Mouse (Mus musculus) limb, embryonic 11.5 days (tissue): ENCODE data around the gene Hnrnpd. TPM values are rescaled to one million over a fixed set of nuclear protein-coding genes. Genes with fewer than 3 reads are reported as not detected.

Experiments
- ATAC-seq: fragments of 200-750 bp; cut with Nextera tagmentation; 2 replicates; pipeline ENCODE4 v1.8.0; 2017; ENCODE audit warnings: low read depth; ENCODE audit not compliant: insufficient number of reproducible peaks, low FRiP score, low TSS enrichment
- DNase-seq: peaks from one replicate; pipeline ENCODE4 v3.0.0-alpha.2; 2015; ENCODE audit warnings: low spot score
- H3K27ac ChIP-seq: fragments of 300-500 bp; sonication (generic); replicated peaks from 2 replicates; pipeline ENCODE4 v1.5.1; 2014; ENCODE audit warnings: low read depth, mild to moderate bottlenecking, low read length
- H3K27me3 ChIP-seq: fragments of 300-500 bp; sonication (generic); 2 replicates; pipeline ENCODE4 v1.6.1; 2014; ENCODE audit warnings: mild to moderate bottlenecking, low read length, mixed read lengths; ENCODE audit not compliant: control insufficient read depth, insufficient read depth
- H3K36me3 ChIP-seq: fragments of 300-500 bp; sonication (generic); 2 replicates; pipeline ENCODE4 v1.6.1; 2014; ENCODE audit warnings: mild to moderate bottlenecking, low read length, moderate library complexity, mixed read lengths; ENCODE audit not compliant: control insufficient read depth, insufficient read depth
- H3K4me1 ChIP-seq: fragments of 300-500 bp; sonication (generic); 2 replicates; pipeline ENCODE4 v1.6.1; 2014; ENCODE audit warnings: low read length, mixed read lengths; ENCODE audit not compliant: control insufficient read depth, insufficient read depth
- H3K4me2 ChIP-seq: fragments of 300-500 bp; sonication (generic); 2 replicates; pipeline ENCODE4 v1.6.1; 2014; ENCODE audit warnings: low read depth, mild to moderate bottlenecking, moderate library complexity; ENCODE audit not compliant: severe bottlenecking
- H3K4me3 ChIP-seq: fragments of 300-500 bp; sonication (generic); 2 replicates; pipeline ENCODE4 v1.5.1; 2014; ENCODE audit warnings: low read depth, low read length
- H3K9ac ChIP-seq: fragments of 300-500 bp; sonication (generic); 2 replicates; pipeline ENCODE4 v1.6.1; 2014; ENCODE audit warnings: mild to moderate bottlenecking, low read length
- H3K9me3 ChIP-seq: fragments of 300-500 bp; sonication (generic); 2 replicates; pipeline ENCODE4 v1.6.1; 2016; ENCODE audit warnings: low read length; ENCODE audit not compliant: control insufficient read depth
- WGBS: fragments of 180-500 bp; shearing (Covaris S2); extraction: QIAGEN DNeasy Blood & Tissue Kit; methylation state at CpG from one replicate; pipeline ENCODE4 v1.1.7; 2014; 5-methylcytosine and 5-hydroxymethylcytosine counted together
- polyA plus RNA-seq: library from polyadenylated mRNA; unstranded; fragments of >200 nt; fragmentation: Nextera tagmentation; extraction: Ambion mirVana; gene quantifications from 2 replicates; pipeline ENCODE4 v1.2.1, GENCODE M21; 2014

The Hnrnpd gene
- polyA plus RNA-seq, 1 experiment from 2014 or later = 294 TPM

DNA sequence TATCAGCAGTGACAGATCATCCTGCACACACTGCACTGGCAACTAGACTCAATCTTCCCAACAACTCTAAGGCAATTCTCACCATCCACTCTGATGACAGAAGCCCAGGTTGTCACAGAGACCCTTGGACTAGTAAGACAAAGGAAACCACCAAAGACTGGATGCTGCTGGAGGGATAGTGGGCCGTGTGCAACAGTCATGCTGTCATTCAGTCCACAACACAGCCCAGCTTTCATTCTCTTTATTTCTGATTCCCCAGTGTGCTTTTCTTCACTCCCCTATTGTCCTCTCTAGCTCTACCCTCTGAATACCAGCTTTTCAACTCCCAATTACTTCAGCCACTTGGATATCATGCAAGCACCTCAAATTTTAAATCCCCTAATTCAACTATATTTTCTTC is 24.9 kb downstream of the Hnrnpd start:
- Histone ChIP-seq H3K4me2 (no peak overlapping the region), H3K27ac (no peak overlapping the region)

DNA sequence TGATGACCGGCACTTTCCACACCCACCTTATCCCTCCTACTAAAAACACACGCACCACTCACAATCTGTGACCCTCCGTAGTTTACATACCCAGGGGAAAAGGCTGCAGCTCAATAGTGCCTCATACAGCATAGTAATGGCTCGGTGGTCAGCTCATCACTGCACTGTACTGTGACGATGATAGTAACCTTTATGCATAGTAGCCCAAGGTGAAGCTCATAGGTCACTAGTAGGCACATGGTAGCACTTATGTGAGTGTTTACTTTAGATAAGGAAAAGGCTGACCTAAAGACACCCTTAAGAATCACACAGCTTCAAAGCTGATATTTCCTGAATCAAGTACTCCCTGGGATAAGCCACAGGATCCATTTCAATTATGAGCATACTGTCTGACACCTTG is 26.2 kb downstream of the Hnrnpd start:
- no peak overlapping the region for H3K27ac ChIP-seq
- H3K4me3 ChIP-seq = no peak overlapping the region
- WGBS = 91% methylated on average over 5 of the region's 5 CpGs
- H3K36me3 ChIP-seq = peaks cover 2% of the 10 kb centered on the region; the same call in 1 of the 2 replicates
- no peak for ATAC-seq
- no peaks in the 10 kb centered on the region for H3K4me1 ChIP-seq
- no peaks in the 10 kb centered on the region for H3K27me3 ChIP-seq
- no peak for DNase-seq
- H3K9me3 ChIP-seq = no peaks in the 10 kb centered on the region
- no peak overlapping the region for H3K9ac ChIP-seq
- H3K4me2 ChIP-seq = no peak overlapping the region

More for the DNA sequence above, 24.9 kb downstream of the Hnrnpd start:
- Histone ChIP-seq H3K9ac (no peak overlapping the region), H3K4me3 (no peak overlapping the region), H3K9me3 (no peaks in the 10 kb centered on the region), H3K4me1 (no peaks in the 10 kb centered on the region), H3K27me3 (no peaks in the 10 kb centered on the region), H3K36me3 (peaks cover 6% of the 10 kb centered on the region; the same call in 1 of the 2 replicates)
- 68% methylated on average over 1 of the region's 1 CpGs for WGBS
- ATAC-seq = no peak
- no peak for DNase-seq

DNA sequence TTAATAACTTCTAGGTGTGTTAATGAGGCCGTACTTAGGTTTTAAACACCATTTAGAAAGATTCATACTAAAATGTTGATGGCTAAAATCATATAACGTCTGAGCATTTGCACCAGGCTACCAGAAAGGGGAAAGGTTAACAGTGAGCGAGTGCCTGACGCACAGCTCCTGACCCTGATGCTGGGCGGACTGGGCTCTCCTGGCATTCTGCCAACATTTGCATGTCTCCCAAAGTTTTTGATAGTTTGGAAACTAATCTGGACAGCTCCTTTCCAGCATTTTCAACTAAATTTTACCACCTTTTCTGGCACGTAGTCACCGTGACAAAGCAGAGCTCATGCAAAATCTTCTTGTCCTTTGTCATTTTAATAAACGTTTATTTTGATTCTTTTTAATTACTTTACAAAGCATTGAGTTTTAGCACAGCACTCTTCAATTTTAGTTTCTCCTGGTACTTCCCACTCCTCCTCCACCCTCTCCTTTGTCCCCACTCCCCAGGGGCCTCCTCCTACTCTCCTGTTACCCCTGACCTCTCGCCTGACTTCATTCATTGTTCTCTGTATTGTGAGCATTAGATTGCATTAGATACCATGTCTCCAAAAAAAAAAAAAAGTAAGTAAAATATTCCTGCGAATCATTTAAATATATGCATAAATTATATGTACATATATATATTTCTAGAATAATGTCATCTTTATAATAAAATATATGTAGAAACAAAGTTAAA is 36.8 kb downstream of the Hnrnpd start:
- no peak overlapping the region for H3K4me2 ChIP-seq
- no peaks in the 10 kb centered on the region for H3K27me3 ChIP-seq
- no peak overlapping the region for H3K9ac ChIP-seq
- no peaks in the 10 kb centered on the region for H3K9me3 ChIP-seq
- no peaks in the 10 kb centered on the region for H3K4me1 ChIP-seq
- no peak overlapping the region for H3K4me3 ChIP-seq
- H3K36me3 ChIP-seq = no peaks in the 10 kb centered on the region
- no peak for ATAC-seq
- no peak for DNase-seq
- 75% methylated on average over 10 of the region's 10 CpGs for WGBS
- H3K27ac ChIP-seq = no peak overlapping the region

DNA sequence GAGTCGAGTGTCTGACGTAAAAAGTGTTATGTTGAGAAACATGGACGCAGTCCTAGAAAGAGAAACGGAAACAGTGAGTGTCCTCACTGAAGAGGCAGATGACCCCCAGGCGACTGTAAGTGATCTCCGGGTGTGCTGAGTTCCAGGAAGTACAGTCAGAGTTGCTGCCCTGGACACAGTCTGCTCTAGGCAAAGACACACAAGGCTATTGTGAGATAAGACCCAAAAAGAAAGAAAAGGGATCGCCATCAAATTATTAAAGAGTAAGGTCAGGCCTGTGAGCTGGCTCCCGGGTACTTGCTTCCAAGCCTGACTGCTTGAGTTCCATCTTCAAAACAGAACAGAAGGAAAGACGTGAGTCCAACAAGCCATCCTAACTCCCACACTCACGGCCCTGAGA is 37.5 kb downstream of the Hnrnpd start:
- no peak overlapping the region for H3K4me3 ChIP-seq
- H3K27ac ChIP-seq = no peak overlapping the region
- no peaks in the 10 kb centered on the region for H3K27me3 ChIP-seq
- WGBS = 88% methylated on average over 10 of the region's 10 CpGs
- no peaks in the 10 kb centered on the region for H3K36me3 ChIP-seq
- ATAC-seq = no peak
- no peaks in the 10 kb centered on the region for H3K9me3 ChIP-seq
- no peak overlapping the region for H3K4me2 ChIP-seq
- DNase-seq = no peak
- no peaks in the 10 kb centered on the region for H3K4me1 ChIP-seq
- H3K9ac ChIP-seq = no peak overlapping the region

DNA sequence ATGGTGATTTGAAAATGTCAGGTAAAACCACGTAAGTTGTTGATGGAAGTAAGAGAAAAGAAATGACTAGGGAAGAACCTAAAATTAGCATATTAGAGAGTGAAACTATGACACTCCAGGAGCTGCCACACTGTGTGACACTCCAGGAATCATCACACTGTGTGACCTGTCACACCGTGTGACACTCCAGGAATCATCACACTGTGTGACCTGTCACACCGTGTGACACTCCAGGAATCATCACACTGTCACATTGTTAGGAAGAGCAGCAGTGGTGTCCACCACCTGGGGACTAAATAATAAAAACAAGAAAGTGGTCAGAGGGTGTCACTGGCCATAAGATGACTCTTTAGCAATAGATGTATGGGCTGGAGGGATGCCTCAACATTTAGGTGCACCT is 39.3 kb downstream of the Hnrnpd start:
- WGBS = 84% methylated on average over 3 of the region's 3 CpGs
- DNase-seq = no peak

DNA sequence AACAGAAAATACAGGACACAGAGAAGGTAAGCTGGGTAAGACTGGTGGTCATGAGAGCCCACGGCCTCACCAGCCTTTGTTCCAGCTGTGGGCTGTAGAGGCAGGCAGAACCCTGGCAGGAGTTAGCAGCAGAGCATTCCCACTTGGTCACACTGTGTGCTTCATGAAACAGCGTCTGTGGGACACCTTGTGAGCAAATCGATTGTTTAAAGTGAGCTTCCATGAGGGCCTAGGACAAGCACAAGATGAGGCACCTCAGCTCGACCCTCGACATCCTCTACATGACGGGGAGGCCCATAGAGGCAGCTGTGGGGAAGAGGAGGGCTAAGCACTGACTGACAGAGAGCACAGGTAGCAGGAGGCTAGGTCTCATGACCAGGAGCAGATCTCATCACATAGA is 46.8 kb downstream of the Hnrnpd start:
- Histone ChIP-seq H3K27me3 (no peaks in the 10 kb centered on the region), H3K4me3 (no peak overlapping the region), H3K36me3 (no peaks in the 10 kb centered on the region), H3K9ac (no peak overlapping the region), H3K4me2 (no peak overlapping the region), H3K9me3 (no peaks in the 10 kb centered on the region), H3K4me1 (no peaks in the 10 kb centered on the region), H3K27ac (no peak overlapping the region)
- ATAC-seq = no peak
- 81% methylated on average over 6 of the region's 6 CpGs for WGBS
- DNase-seq = no peak

More for the DNA sequence above, 39.3 kb downstream of the Hnrnpd start:
- Histone ChIP-seq H3K9me3 (no peaks in the 10 kb centered on the region), H3K36me3 (no peaks in the 10 kb centered on the region), H3K27ac (no peak overlapping the region), H3K4me2 (no peak overlapping the region), H3K4me1 (no peaks in the 10 kb centered on the region), H3K4me3 (no peak overlapping the region), H3K27me3 (no peaks in the 10 kb centered on the region), H3K9ac (no peak overlapping the region)
- ATAC-seq = no peak

DNA sequence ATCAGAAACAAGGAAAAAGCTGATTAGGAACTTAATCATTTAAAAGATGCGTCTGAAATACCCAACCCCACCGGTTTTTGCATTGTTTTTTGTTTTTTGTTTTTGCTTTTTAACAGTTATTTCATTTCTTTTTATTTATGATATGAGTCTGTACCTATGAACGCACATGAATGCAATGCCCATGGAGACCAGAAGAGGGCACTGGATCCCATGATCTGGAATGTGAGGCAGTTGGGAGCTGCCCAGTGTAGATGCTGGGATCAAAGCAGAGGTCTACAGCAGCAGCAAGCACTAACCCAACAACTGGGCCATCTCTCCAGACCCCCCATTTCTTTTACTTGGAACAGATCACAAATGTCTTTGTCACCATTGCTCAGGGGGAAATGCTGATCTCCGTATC is 50.8 kb downstream of the Hnrnpd start:
- no peaks in the 10 kb centered on the region for H3K4me1 ChIP-seq
- no peak overlapping the region for H3K27ac ChIP-seq
- H3K9me3 ChIP-seq = no peaks in the 10 kb centered on the region
- DNase-seq (peak; percentile 60), ATAC-seq (no peak)
- H3K36me3 ChIP-seq = no peaks in the 10 kb centered on the region
- 47% methylated on average over 4 of the region's 4 CpGs for WGBS
- H3K9ac ChIP-seq = no peak overlapping the region
- H3K27me3 ChIP-seq = no peaks in the 10 kb centered on the region
- no peak overlapping the region for H3K4me3 ChIP-seq
- H3K4me2 ChIP-seq = no peak overlapping the region

DNA sequence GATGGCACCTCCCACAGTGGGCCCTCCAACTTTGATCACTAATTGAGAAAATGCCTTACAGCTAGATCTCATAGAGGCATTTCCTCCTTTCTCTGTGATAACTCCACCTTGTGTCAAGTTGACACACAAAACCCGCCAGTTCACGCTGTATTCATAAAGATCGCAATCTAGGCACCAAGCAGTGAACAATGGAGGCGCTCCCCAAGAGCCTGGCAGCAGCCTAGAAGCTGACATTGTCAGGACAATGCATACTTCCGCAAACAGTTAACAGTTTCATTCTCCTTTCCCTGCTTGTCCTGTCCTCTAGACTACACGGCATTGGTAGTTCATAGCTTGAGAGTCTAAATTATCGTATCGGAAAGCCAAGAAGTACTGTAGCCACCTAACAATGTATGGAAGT is 56.7 kb downstream of the Hnrnpd start:
- 84% methylated on average over 8 of the region's 8 CpGs for WGBS
- DNase-seq (no peak), ATAC-seq (no peak)

DNA sequence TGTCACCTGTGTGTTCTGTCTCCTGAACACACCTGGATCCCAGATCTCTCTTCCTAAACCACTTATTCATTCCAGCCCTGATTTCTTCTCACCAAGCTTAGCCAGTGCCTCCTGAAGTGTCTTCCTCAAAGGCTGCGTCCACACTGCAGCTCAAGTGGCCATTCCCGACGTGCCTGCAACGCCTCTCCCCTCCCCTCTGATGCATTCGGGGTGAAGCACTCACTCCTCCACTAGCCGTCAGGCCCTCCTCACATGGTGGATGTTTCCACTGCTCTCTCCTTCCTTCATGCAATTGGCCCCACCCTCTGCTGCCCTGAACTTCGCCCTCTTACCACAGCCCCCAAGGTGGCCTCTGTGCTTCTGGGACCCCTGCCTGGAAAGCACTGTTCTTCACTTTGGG is 63.2 kb downstream of the Hnrnpd start:
- H3K27ac ChIP-seq = no peak overlapping the region
- 45% methylated on average over 7 of the region's 7 CpGs for WGBS

More for the DNA sequence above, 56.7 kb downstream of the Hnrnpd start:
- H3K36me3 ChIP-seq = no peaks in the 10 kb centered on the region
- H3K4me1 ChIP-seq = no peaks in the 10 kb centered on the region
- H3K4me2 ChIP-seq = no peak overlapping the region
- no peak overlapping the region for H3K4me3 ChIP-seq
- no peaks in the 10 kb centered on the region for H3K9me3 ChIP-seq
- H3K27ac ChIP-seq = no peak overlapping the region
- no peak overlapping the region for H3K9ac ChIP-seq
- H3K27me3 ChIP-seq = no peaks in the 10 kb centered on the region

More for the DNA sequence above, 63.2 kb downstream of the Hnrnpd start:
- no peak overlapping the region for H3K4me2 ChIP-seq
- DNase-seq (no peak), ATAC-seq (no peak)
- no peak overlapping the region for H3K9ac ChIP-seq
- H3K36me3 ChIP-seq = no peaks in the 10 kb centered on the region
- no peaks in the 10 kb centered on the region for H3K9me3 ChIP-seq
- H3K4me1 ChIP-seq = 0 out of 2 replicates have a peak, but pooled peaks cover 2% of the 10 kb centered on the region
- no peaks in the 10 kb centered on the region for H3K27me3 ChIP-seq
- H3K4me3 ChIP-seq = no peak overlapping the region
